Mouse (Mus musculus) adipocyte (in vitro differentiated cells): ENCODE data around the gene Rraga.
"Not testable (repeated sequence)": the region's sequence is repeated elsewhere in the genome, so short reads cannot be mapped to it uniquely, and the experiment has no call there.

Source experiments
- DNase-seq: peaks from one replicate; pipeline ENCODE4 v3.0.0-alpha.2; 2016; ENCODE audit warnings: low spot score

Gene Rraga

DNA sequence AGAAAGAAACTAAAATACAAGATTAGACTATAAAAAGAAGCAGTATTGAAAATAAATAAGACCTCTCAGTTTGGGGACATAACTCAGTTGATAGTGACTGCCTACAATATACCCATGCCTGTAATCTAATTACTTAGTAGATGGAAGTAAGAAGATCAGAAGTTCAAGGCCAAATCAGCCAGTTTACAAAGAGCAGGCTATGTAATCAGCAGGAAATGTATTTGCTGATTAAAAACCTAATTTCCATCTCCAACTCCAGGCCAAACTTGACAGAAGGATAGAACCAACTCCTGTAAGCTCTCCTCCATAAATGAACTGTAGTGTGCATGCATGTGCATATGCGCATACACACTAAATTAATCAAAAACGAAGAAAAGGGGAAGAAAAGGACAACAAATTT lies 15.8 kb downstream of the Rraga start:
- no peak for DNase-seq

GRCm38 (mm10) chr4:86611524-86612288 lies 36.2 kb downstream of the Rraga start, which contains the start of gene Haus6:
Gene Haus6 (minus strand): TSS chr4:86612055.
- peak; percentile 98 for DNase-seq

- DNase-seq, result no peak
These were observed 36.8 kb downstream of the Rraga start for GRCm38 (mm10) chr4:86612289-86612620.

DNA sequence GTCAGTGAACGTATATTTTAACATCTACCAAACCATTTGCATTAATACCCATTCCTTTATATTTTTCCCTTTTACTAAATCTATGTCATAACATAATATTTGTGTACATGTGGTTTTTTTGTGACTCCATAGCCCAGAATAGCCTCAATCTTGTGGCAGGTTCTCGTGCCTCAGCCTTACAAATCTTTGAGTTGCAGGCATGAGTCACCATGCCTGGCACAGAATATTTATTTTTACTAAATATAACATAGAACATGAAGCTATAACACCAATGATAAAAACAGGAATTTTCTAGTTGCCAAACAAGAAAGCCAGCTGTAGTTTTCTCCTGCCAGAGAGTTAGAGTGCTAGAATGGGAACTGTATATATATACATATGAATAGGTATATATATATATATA lies 45.0 kb downstream of the Rraga start:
- no peak for DNase-seq

- no peak for DNase-seq
These were observed 46.6 kb downstream of the Rraga start for GRCm38 (mm10) chr4:86622116-86622515.

DNA sequence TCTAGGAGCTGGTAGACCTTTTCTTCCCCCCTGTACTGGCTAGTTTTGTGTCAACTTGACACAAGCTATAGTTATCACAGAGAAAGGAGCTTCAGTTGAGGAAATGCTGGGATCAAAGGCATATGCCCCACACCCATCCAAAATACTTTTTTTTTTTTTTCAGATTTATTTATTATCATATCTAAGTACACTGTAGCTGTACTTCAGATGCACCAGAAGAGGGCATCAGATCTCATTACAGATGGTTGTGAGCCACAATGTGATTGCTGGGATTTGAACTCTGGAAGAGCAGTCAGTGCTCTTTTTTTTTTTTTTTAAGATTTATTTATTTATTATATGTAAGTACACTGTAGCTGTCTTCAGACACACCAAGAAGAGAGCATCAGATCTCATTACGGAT lies 47.1 kb downstream of the Rraga start:
- DNase-seq, result not testable (repeated sequence)

- DNase-seq, result no peak
These were observed 50.0 kb downstream of the Rraga start for GRCm38 (mm10) chr4:86625463-86625862.

GRCm38 (mm10) chr4:86626496-86626895 lies 51.0 kb downstream of the Rraga start:
- DNase-seq, result not testable (repeated sequence)
